In the genomic region with DNA sequence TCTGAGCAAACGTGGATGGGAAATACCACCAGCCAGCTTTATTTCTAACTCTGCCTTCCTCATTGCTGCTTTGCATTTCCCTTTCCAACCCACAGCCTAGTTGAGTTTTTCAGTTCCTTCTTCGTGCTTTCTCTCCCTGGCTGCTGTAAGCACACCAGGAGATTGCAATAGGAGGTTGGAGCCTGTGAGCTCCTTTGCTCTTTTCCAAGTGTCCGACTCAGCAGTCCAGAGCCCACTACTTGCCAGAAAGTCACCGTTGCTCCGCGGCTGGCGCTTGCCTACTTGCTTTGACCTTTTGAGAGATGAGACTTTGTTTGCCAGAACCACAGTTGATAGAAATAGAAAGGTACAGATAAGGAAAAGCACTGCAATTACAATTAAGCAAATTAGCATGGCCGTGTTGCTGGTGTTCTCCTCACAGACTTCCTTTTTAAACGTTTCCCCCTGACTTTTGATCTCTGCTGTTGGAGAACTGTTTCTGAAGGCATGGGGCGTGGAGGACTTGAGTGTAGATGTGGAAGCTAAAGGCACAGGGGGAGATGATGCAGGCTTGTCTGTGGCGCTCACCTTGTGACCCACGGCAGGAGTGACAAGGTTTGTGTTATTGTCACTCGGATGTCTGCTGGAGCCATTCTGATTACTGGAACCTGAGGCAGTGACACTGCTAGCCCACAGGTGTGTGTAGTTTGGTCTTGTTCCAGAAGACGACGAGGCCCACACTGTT, we compare ENCODE assay signal across 9 mouse cellular contexts. TPM values are rescaled to one million over a fixed set of nuclear protein-coding genes. Genes with fewer than 3 reads are reported as not detected.
DNase-seq lines count a peak whose midpoint lies in the region; ATAC-seq lines count a peak whose summit lies in the region.
"Had no signal": no experiment of that assay in that cellular context is flagged by ENCODE, and none has a peak within 500 bp of the region (broad histone marks: within the 10 kb centered on the region; RNA-seq: fewer than 3 reads in every experiment).

No protein-coding gene starts in this region.

- peak overlapping the region; percentile 27; the same call in 1 of the 2 replicates for H3K9ac ChIP-seq in liver, embryonic 12.5 days
- H3K9ac ChIP-seq: limb, embryonic 15.5 days had no signal

- 45% methylated on average over 15 of the region's 15 CpGs for WGBS in liver, embryonic 12.5 days (ENCODE audit: insufficient replicate concordance)

- peaks cover 4% of the 10 kb centered on the region; the same call in 1 of the 2 replicates for H3K36me3 ChIP-seq in liver, embryonic 12.5 days
- H3K36me3 ChIP-seq: limb, embryonic 15.5 days had no signal

- no peak overlapping the region for H3K4me3 ChIP-seq in liver, embryonic 12.5 days
- H3K4me3 ChIP-seq: limb, embryonic 15.5 days had no signal

- H3K4me1 ChIP-seq in liver, embryonic 12.5 days: peaks cover 69% of the 10 kb centered on the region
- H3K4me1 ChIP-seq: limb, embryonic 15.5 days had no signal

- peak; percentile 71 for DNase-seq in gastrocnemius, adult 18-20 months (ENCODE audit: low spot score)
- DNase-seq in gastrocnemius, postnatal 4 days (ENCODE audit: low spot score in 2 of 2): no peak
- peak; percentile 36 for DNase-seq in CD4-positive helper T cell, adult 2 months (ENCODE audit: low read depth, low spot score)
- DNase-seq in gastrocnemius, postnatal 36 days: peak; percentile 34 to 40
- DNase-seq in cerebellum, adult 11 months: no peak
- no peak for DNase-seq in neural tube, embryonic 10.5 days (ENCODE audit: extremely low spot score, low spot score)
- DNase-seq in testis, postnatal 14 days (ENCODE audit: low spot score): no peak

- H3K27me3 ChIP-seq in liver, embryonic 12.5 days (replicated peaks): no peaks in the 10 kb centered on the region
- H3K27me3 ChIP-seq: limb, embryonic 15.5 days had no signal

- no peaks in the 10 kb centered on the region for H3K9me3 ChIP-seq in liver, embryonic 12.5 days (replicated peaks)
- H3K9me3 ChIP-seq: limb, embryonic 15.5 days had no signal

- intact Hi-C loops in gastrocnemius, postnatal 36 days (cut with DNase I): no loop called here

- ATAC-seq in liver, embryonic 12.5 days: no peak

- peak overlapping the region; percentile 23 for H3K4me2 ChIP-seq in liver, embryonic 12.5 days
- H3K4me2 ChIP-seq: limb, embryonic 15.5 days had no signal

- peak overlapping the region; percentile 69; the same call in 1 of the 2 replicates for H3K27ac ChIP-seq in liver, embryonic 12.5 days
- H3K27ac ChIP-seq: limb, embryonic 15.5 days had no signal

RNA-seq across cellular contexts. Expression of a gene that starts 3.2 kb away (rescaled TPM):
- not detected for total RNA-seq in gastrocnemius, adult 18-20 months (2021)
- under 1 TPM; 0.20 to 0.31 TPM for total RNA-seq in gastrocnemius, postnatal 4 days (2021)
- under 1 TPM in 1 of 2 experiments, not detected in 1; 0.08 TPM for total RNA-seq in gastrocnemius, postnatal 36 days (2021)
- 0.66 and 0.77 TPM in 2 replicates for polyA plus RNA-seq in liver, embryonic 12.5 days (2016; fragmentation: Nextera tagmentation; extraction: Ambion mirVana)

RNA-seq across cellular contexts. Expression of a gene that starts 3.2 kb away (rescaled TPM):
- 1 to 10 TPM; 3.7 TPM for total RNA-seq in gastrocnemius, adult 18-20 months (2021)
- 1 to 10 TPM; 4.7 to 6.0 TPM for total RNA-seq in gastrocnemius, postnatal 4 days (2021)
- total RNA-seq in gastrocnemius, postnatal 36 days (2021): 1 to 10 TPM; 3.7 to 4.0 TPM
- polyA plus RNA-seq in liver, embryonic 12.5 days (2016; fragmentation: Nextera tagmentation; extraction: Ambion mirVana): 3.4 and 4.2 TPM in 2 replicates

RNA-seq across cellular contexts. Expression of a gene that starts 3.6 kb away (rescaled TPM):
- total RNA-seq in gastrocnemius, adult 18-20 months (2021): under 1 TPM; 0.27 to 0.55 TPM
- total RNA-seq in gastrocnemius, postnatal 4 days (2021): 1 to 10 TPM; 1.6 to 1.7 TPM
- under 1 TPM; 0.76 to 0.87 TPM for total RNA-seq in gastrocnemius, postnatal 36 days (2021)
- 4.3 and 4.6 TPM in 2 replicates for polyA plus RNA-seq in liver, embryonic 12.5 days (2016; fragmentation: Nextera tagmentation; extraction: Ambion mirVana)

RNA-seq across cellular contexts. Expression of a gene that starts 23.3 kb away (rescaled TPM):
- not detected for total RNA-seq in gastrocnemius, adult 18-20 months (2021)
- total RNA-seq in gastrocnemius, postnatal 4 days (2021): not detected
- not detected for total RNA-seq in gastrocnemius, postnatal 36 days (2021)
- 0.12 TPM in 1 of 2 replicates, not detected in the other for polyA plus RNA-seq in liver, embryonic 12.5 days (2016; fragmentation: Nextera tagmentation; extraction: Ambion mirVana)

Comparison
In these comparisons a context has a peak if more than half of its experiments do, and no peak if none do; other contexts are left out.
1. DNase-seq: peak in gastrocnemius, adult 18-20 months (single experiment), CD4-positive helper T cell, adult 2 months (single experiment) and gastrocnemius, postnatal 36 days (2 of 2); none in gastrocnemius, postnatal 4 days (0 of 2), cerebellum, adult 11 months (single experiment), neural tube, embryonic 10.5 days (single experiment) and testis, postnatal 14 days (single experiment).